Mouse (Mus musculus) heart, postnatal 0 days (tissue): ENCODE data around the gene Arhgef2. TPM values are rescaled to one million over a fixed set of nuclear protein-coding genes. Genes with fewer than 3 reads are reported as not detected.

Experiments used
- ATAC-seq: fragments of 200-750 bp; cut with Nextera tagmentation; 2 replicates; pipeline ENCODE4 v1.8.0; 2017; ENCODE audit warnings: low read depth, moderate number of reproducible peaks, moderate library complexity; ENCODE audit not compliant: insufficient read depth
- DNase-seq: peaks from one replicate; pipeline ENCODE4 v3.0.0-alpha.2; 2016; ENCODE audit warnings: low spot score
- H3K27ac ChIP-seq: fragments of 300-500 bp; sonication (generic); 2 replicates; pipeline ENCODE4 v1.5.1; 2014; ENCODE audit warnings: low read depth, mild to moderate bottlenecking
- H3K27me3 ChIP-seq: fragments of 300-500 bp; sonication (generic); 2 replicates; pipeline ENCODE4 v1.6.1; 2014; ENCODE audit warnings: low read length, mixed read lengths; ENCODE audit not compliant: control insufficient read depth, insufficient read depth
- H3K36me3 ChIP-seq: fragments of 300-500 bp; sonication (generic); replicated peaks from 2 replicates; pipeline ENCODE4 v1.6.1; 2014; ENCODE audit warnings: low read length, mixed read lengths; ENCODE audit not compliant: control insufficient read depth, insufficient read depth
- H3K4me1 ChIP-seq: fragments of 300-500 bp; sonication (generic); 2 replicates; pipeline ENCODE4 v1.6.1; 2014; ENCODE audit warnings: antibody characterized with exemption; ENCODE audit not compliant: control insufficient read depth, insufficient read depth
- H3K4me2 ChIP-seq: fragments of 300-500 bp; sonication (generic); 2 replicates; pipeline ENCODE4 v1.6.1; 2014; ENCODE audit warnings: low read depth, mild to moderate bottlenecking, low read length, moderate library complexity
- H3K4me3 ChIP-seq: fragments of 300-500 bp; sonication (generic); 2 replicates; pipeline ENCODE4 v1.5.1; 2014; ENCODE audit warnings: low read depth, low read length
- H3K9ac ChIP-seq: fragments of 300-500 bp; sonication (generic); replicated peaks from 2 replicates; pipeline ENCODE4 v1.6.1; 2014; ENCODE audit warnings: low read depth, low read length, mixed read lengths
- H3K9me3 ChIP-seq: fragments of 300-500 bp; sonication (generic); replicated peaks from 2 replicates; pipeline ENCODE4 v1.6.1; 2016; ENCODE audit warnings: low read length; ENCODE audit not compliant: control insufficient read depth
- CTCF ChIP-seq: IDR thresholded peaks from 2 replicates; pipeline ENCODE4 v1.5.1; 2016; ENCODE audit warnings: antibody characterized with exemption, control low read depth, low read depth
- EP300 ChIP-seq: IDR thresholded peaks from 2 replicates; pipeline ENCODE4 v1.6.1; 2016; ENCODE audit warnings: antibody characterized with exemption, low read depth
- WGBS: fragments of 180-500 bp; shearing (Covaris S2); extraction: QIAGEN DNeasy Blood & Tissue Kit; methylation state at CpG from one replicate; pipeline ENCODE4 v1.1.7; 2014; 5-methylcytosine and 5-hydroxymethylcytosine counted together
- polyA plus RNA-seq: library from polyadenylated mRNA; unstranded; fragments of >200 nt; fragmentation: Nextera tagmentation; extraction: Ambion mirVana; gene quantifications from 2 replicates; pipeline ENCODE4 v1.2.1, GENCODE M21; 2015
- total RNA-seq: library from RNA; depleted of rRNA; stranded (reverse); fragments of >200 nt; gene quantifications from 2 replicates; pipeline ENCODE4 v1.2.3, GENCODE M21; 2014; ENCODE audit warnings: low replicate concordance

Arhgef2 gene
- total and polyA plus RNA-seq, 2 experiments from 2014 or later = 56.1 to 146 TPM

DNA sequence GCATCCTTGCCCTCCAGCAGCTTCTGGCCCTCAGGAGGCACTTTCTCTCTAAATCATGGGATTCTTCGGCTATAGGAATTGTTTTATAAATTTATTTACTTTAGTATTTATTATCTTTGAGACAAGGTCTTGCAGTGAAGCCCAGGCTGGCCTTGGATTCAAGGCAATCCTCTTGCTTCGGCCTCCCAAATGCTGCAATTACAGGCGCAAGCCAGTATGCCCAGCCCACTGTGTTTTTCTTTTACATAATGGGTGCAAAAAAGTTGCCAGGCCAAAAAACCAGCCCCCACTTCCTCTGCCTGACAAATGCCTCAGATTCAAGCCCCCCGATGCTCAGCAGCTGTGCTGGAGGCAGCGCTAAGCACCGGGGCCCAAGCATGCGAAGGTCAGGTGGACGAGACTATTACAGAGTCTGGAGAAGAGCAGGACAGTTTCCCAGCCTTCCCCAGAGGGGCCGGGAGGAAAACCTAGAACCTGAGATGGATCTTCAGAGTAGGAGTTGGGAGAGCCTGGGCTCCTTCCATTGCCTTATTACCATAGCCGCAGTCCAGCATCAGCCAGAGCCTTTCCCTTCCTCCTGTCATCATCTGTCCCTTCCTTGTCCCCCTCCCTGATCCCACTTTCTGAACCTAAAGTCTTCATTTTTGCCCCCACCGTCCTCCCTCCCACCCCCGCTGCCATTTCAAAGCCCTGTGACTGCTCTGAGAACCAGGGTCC is 42.8 kb downstream of the Arhgef2 start:
- Histone ChIP-seq H3K27ac (no peak overlapping the region), H3K4me3 (no peak overlapping the region), H3K27me3 (no peaks in the 10 kb centered on the region), H3K4me2 (no peak overlapping the region), H3K9ac (no peak overlapping the region), H3K4me1 (0 out of 2 replicates have a peak, but pooled peaks cover 3% of the 10 kb centered on the region), H3K36me3 (peaks cover 47% of the 10 kb centered on the region), H3K9me3 (no peaks in the 10 kb centered on the region)
- DNase-seq (no peak), ATAC-seq (no peak)
- 83% methylated on average over 12 of the region's 12 CpGs for WGBS
- TF ChIP-seq CTCF (no peak), EP300 (no peak)

DNA sequence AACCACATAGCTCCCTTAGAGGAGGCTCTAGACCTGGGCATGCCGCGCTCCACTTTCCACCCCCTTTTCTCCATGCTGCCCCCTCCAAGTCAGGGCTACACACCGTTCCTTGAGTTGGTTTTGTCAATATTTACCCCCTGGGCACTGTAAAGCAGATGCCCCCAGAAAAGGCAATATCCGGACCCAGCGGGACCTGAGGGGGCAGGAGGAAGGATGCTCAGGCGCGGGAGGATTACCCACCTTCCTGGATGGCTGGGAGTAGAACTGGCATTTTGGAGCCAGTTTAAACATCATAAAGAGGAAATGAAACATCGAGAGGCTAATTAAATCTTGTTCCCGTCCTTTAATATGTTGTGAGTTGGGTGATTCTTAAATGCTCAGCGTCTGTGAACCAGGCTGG is 43.4 kb downstream of the Arhgef2 start:
- DNase-seq = no peak
- H3K9me3 ChIP-seq = no peaks in the 10 kb centered on the region
- WGBS = 72% methylated on average over 10 of the region's 10 CpGs
- no peak overlapping the region for H3K27ac ChIP-seq
- H3K9ac ChIP-seq = no peak overlapping the region
- ATAC-seq = no peak
- H3K36me3 ChIP-seq = peaks cover 41% of the 10 kb centered on the region
- H3K4me3 ChIP-seq = no peak overlapping the region
- no peaks in the 10 kb centered on the region for H3K27me3 ChIP-seq
- H3K4me2 ChIP-seq = no peak overlapping the region
- H3K4me1 ChIP-seq = peaks cover 9% of the 10 kb centered on the region
- TF ChIP-seq CTCF = no peak
- TF ChIP-seq EP300 = no peak

DNA sequence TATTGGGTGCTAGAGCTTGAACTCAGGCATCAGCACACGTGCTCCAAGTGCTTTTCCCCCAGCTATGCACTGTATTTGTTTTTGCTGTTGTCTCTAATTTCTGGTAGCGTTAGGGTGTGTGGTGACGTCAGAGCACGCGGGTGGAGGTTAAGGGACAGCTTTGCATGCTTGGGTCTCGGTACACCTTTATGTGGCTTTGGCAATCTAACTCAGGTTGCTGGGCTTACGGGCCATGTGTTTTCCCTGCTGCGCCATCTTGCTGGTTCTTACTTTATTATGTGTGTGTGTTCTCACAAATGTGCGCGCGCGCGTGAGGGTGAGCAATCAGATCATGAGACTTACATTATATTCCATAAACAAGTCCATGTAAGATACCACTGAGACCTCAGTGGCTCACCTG is 44.2 kb downstream of the Arhgef2 start:
- Histone ChIP-seq H3K27me3 (no peaks in the 10 kb centered on the region), H3K4me1 (peaks cover 17% of the 10 kb centered on the region), H3K9ac (no peak overlapping the region), H3K36me3 (peaks cover 33% of the 10 kb centered on the region), H3K27ac (no peak overlapping the region), H3K9me3 (no peaks in the 10 kb centered on the region), H3K4me3 (no peak overlapping the region), H3K4me2 (no peak overlapping the region)
- WGBS = 95% methylated on average over 13 of the region's 13 CpGs
- DNase-seq (no peak), ATAC-seq (no peak)
- TF ChIP-seq CTCF (no peak), EP300 (no peak)

DNA sequence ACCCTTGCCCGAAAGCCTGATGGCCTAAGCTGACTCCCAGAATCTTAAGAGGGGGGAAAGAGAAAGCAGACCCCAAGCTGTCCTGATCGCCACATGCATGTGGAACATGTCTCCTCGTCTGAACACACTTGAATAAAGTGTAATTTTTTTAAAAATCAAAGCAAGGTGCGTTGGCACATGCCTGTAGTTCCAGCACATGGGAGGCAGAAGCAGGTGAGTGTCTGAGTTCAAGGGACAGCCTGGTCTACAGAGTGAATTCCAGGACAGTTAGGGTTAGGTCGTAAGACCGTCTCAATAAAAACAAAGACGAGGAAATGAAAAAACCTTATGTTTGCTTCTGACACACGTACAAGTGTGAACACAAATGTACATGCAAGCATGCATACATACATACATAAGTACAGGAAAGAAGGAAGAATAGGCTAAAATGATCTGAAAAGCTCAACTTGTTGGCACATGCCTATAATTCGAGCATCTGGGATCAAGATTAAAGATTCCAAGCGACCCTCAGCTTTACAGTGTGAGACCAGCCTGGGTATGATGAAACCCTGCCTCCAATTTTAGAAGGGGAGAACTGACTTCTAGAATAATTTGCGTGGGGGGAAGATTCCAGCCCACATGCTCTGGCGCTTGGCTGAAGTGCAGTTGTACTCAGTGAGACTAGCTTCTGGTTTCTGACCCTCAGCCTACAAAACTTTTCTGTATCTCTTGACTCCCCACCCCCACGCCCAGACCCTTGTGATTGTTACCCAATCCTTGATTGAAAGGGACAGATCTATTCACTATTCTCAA is 45.1 kb downstream of the Arhgef2 start:
- H3K9ac ChIP-seq = no peak overlapping the region
- WGBS = 56% methylated on average over 13 of the region's 13 CpGs
- no peak for TF ChIP-seq CTCF
- DNase-seq = no peak
- peaks cover 26% of the 10 kb centered on the region for H3K36me3 ChIP-seq
- no peaks in the 10 kb centered on the region for H3K9me3 ChIP-seq
- H3K27me3 ChIP-seq = no peaks in the 10 kb centered on the region
- no peak overlapping the region for H3K27ac ChIP-seq
- H3K4me1 ChIP-seq = peaks cover 22% of the 10 kb centered on the region
- H3K4me3 ChIP-seq = no peak overlapping the region
- no peak for ATAC-seq
- H3K4me2 ChIP-seq = no peak overlapping the region

DNA sequence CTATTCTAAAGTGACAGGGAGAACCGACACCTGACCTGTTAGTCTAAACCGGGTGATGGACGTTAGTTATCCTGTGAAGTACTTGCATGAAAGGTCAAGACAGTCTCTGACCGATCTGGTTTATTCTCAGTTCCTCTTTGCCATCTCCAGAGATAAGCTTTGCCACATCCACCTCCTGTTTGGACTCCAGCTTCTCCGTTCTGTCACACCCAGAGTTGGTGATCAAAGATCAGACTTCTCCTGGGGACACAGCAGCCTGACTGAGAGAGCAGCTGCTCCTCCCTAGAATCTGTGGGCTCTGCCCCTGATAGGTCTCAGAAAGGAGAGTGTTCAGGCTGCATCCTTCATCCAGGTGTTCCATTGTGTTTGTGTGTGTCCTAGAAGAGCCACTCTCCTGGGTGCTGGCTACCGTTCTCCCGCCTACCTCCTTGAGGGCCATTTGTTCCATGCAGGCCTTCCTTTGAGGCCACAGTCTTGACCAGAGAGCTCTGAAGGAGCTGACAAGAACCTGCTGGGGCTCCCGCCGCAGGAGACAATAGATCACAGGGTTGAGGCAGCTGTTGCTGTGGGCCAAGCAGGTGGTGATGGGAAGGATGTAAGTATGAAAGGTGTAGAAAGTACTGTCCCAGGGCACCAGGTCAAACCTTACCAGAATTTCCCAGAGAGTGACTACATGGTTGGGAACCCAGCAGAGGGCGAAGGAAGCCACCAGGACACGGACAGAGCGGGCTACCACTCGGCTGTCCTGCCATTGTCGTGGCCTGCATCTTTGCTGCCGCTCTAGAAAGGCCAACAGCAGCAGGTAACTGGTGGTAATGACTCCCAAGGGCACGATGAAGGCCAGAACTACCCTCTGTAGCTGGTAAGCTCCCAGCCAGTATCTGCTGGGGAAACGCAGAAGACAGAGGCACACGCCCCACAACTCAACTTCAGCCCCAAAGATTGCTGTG is 46.2 kb downstream of the Arhgef2 start:
- no peak for ATAC-seq
- Histone ChIP-seq H3K9ac (no peak overlapping the region), H3K27me3 (no peaks in the 10 kb centered on the region), H3K9me3 (no peaks in the 10 kb centered on the region), H3K4me3 (no peak overlapping the region), H3K4me2 (no peak overlapping the region), H3K36me3 (peaks cover 15% of the 10 kb centered on the region), H3K27ac (no peak overlapping the region), H3K4me1 (peaks cover 22% of the 10 kb centered on the region)
- no peak for DNase-seq
- 60% methylated on average over 18 of the region's 18 CpGs for WGBS
- no peak for TF ChIP-seq EP300
- no peak for TF ChIP-seq CTCF
